Mouse (Mus musculus): ENCODE data around the gene Olfr57. TPM values are rescaled to one million over a fixed set of nuclear protein-coding genes. Genes with fewer than 3 reads are reported as not detected.
"Not testable (repeated sequence)": the region's sequence is repeated elsewhere in the genome, so short reads cannot be mapped to it uniquely, and the experiment has no call there.

Gene Olfr57
- total RNA-seq (2021): not detected

- DNase-seq (ENCODE audit: extremely low spot score in 1 of 2, low spot score in 2 of 2): no peak
- intact Hi-C loops (cut with DNase I): no loop called here
These were observed at the start of gene Olfr57 for GRCm38 (mm10) chr10:79028441-79028840. Olfr57 (plus strand) TSS chr10:79028741.

- no peak for DNase-seq (ENCODE audit: extremely low spot score in 1 of 2, low spot score in 2 of 2)
- intact Hi-C loops (cut with DNase I): no loop called here
These were observed 47.8 kb upstream of the Olfr57 start, which contains the start of gene Olfr1352 for GRCm38 (mm10) chr10:78980750-78981149. Olfr1352 (plus strand) TSS chr10:78981050.

- intact Hi-C loops (cut with DNase I): no loop called here
- no peak for DNase-seq (ENCODE audit: extremely low spot score in 1 of 2, low spot score in 2 of 2)
These were observed 16.4 kb upstream of the Olfr57 start, which contains the start of gene Olfr1351 for GRCm38 (mm10) chr10:79012172-79012571. Olfr1351 (plus strand) TSS chr10:79012472.

GRCm38 (mm10) chr10:79042457-79042856 lies 13.9 kb downstream of the Olfr57 start:
- DNase-seq (ENCODE audit: extremely low spot score in 1 of 2, low spot score in 2 of 2); intact Hi-C loops (cut with DNase I): not testable (repeated sequence)

GRCm38 (mm10) chr10:79057370-79057769 lies 28.8 kb downstream of the Olfr57 start:
- intact Hi-C loops (cut with DNase I); DNase-seq (ENCODE audit: extremely low spot score in 1 of 2, low spot score in 2 of 2): not testable (repeated sequence)

Other genes starting within 250 kb of the Olfr57 start
- gene Slc1a6, start 248.2 kb upstream of the Olfr57 start, total RNA-seq (2021): 10 to 100 TPM; 17.3 to 18.4 TPM
- not detected for gene Olfr1356, start 176.6 kb upstream of the Olfr57 start, total RNA-seq (2021)
- not detected for gene Olfr1355, start 153.2 kb upstream of the Olfr57 start, total RNA-seq (2021)
- not detected for gene Olfr1354, start 115.6 kb upstream of the Olfr57 start, total RNA-seq (2021)
- gene Olfr8, start 78.1 kb upstream of the Olfr57 start, total RNA-seq (2021): not detected
- not detected for gene Olfr1353, start 65.4 kb upstream of the Olfr57 start, total RNA-seq (2021)
- not detected for gene Olfr1352, start 47.7 kb upstream of the Olfr57 start, total RNA-seq (2021)
- gene Olfr1351, start 16.3 kb upstream of the Olfr57 start, total RNA-seq (2021): not detected
- gene 2610008E11Rik, start 68.9 kb downstream of the Olfr57 start, total RNA-seq (2021): 10 to 100 TPM; 23.4 to 23.7 TPM
- gene Vmn2r80, start 120.0 kb downstream of the Olfr57 start, total RNA-seq (2021): not detected
- gene Vmn2r81, start 219.0 kb downstream of the Olfr57 start, total RNA-seq (2021): not detected

All from left cerebral cortex, postnatal 10 days (tissue).